Mouse (Mus musculus) granulocyte monocyte progenitor cell, adult 5-6 weeks (primary cell): ENCODE results near the gene Reck. TPM values are rescaled to one million over a fixed set of nuclear protein-coding genes. Genes with fewer than 3 reads are reported as not detected.

Experiments used
- ATAC-seq: replicated peaks from 2 replicates; pipeline ENCODE4 v1.8.0; 2016; ENCODE audit warnings: mild to moderate bottlenecking, moderate TSS enrichment, inconsistent platforms; ENCODE audit not compliant: poor library complexity, severe bottlenecking
- total RNA-seq, 2 experiments: library from RNA; stranded (forward) in 1 of 2; stranded (reverse) in 1 of 2; fragments of 200-712, 200-1000 nt in 1 of 2; fragments of >200 nt in 1 of 2; fragmentation: Nextera tagmentation in 1 of 2; gene quantifications; 2 replicates each; pipeline ENCODE4 v1.2.3; 2014 to 2017

The Reck gene
- total RNA-seq (2014; fragmentation: Nextera tagmentation) (1.3 and 5.5 TPM in 2 replicates), total RNA-seq (2017) (0.22 and 1.4 TPM in 2 replicates)

DNA sequence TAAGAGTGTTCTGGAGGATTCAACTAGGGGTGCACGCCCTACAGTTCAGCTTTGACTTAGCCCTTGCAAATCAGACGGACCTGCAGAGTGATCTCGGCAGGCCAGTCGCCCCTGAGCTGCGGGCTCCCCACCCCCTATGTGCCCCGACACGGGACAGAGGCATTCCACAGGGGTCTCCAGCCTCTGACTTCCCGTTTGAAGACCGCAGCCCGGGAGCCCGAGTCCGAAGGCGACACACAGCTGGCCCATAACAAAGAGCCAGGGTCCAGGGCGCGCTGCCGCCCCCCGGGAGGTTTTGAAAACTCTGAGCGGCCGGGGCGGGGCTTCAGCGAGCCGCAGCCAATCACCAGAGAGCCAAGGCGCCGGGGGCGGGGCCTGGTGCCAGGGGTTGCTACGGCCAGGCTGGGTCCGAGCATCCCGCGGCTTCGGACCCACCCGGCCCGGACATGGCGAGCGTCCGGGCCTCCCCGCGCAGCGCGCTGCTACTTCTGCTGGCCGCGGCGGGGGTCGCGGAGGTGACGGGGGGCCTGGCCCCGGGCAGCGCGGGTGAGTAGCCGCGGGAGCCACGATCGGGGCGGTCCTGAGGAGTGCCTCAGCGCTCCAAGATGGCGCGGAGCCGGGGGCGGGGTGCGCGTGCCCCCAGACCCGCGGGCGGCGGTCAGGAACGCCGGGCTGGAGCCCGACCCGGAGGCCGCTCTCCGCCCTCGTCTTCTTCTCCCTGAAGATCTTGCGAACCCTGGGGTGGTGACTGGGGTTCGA, at the start of gene Reck:
Gene Reck (plus strand): TSS at position 371 of the 759 bp plus-strand sequence.
- ATAC-seq: peak; percentile 86

DNA sequence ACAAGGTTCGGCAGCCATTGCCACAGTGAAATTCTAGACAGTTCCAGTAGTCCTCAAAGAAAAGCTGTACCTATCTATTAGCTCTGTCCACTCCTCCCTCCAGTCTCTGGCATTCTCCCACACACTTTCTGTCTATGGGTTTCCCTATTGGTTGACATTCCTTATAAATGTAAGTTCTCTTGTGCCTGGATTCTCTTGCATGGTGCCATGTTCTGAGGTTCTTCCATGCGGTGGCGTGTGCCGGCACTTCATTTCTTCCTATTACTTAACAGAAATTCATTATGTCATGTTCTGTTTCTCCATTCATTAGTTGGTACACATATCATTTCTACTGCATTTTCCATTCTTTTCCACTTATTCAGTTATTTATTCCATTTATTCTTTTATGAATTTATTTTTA, 46.5 kb upstream of the Reck start:
- no peak for ATAC-seq

DNA sequence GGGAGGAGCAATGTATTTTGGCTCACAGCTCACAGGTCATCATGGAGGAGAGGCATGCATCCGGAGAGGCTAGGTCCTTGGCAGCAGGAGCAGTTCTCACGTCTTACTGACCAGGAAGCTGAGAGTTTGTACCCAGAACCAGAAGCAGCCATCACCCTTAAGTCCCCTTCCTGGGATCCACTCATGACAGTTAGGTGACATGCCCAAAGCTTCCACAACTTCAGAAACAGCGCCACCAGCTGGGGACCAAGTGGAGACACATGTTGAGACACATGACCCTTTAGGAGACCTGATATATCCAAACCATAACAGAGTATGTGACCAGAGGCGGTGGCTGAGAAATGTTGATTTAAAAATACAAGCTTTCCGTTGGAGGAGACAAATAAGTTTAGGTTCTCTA, 43.3 kb upstream of the Reck start:
- no peak for ATAC-seq

DNA sequence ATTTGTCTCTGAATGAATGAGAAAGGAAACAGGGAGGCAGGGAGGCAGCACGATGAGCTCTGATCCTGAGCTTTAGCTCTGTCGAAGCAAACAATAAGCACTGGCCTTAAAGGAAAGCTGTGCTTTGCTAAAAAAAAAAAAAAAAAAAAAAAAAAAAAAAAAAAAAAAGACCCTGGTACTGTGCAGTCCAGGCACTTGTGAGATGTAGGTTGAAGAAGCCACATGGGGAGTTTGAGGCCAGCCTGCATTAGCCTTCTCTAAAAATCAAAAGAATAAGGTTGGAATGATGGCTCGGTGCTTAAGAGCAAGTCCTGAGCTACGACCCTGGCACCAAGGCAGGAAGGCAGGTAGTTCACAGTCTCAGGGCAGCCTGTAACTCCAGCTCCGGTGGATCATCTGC, 41.6 kb upstream of the Reck start:
- ATAC-seq: no peak

DNA sequence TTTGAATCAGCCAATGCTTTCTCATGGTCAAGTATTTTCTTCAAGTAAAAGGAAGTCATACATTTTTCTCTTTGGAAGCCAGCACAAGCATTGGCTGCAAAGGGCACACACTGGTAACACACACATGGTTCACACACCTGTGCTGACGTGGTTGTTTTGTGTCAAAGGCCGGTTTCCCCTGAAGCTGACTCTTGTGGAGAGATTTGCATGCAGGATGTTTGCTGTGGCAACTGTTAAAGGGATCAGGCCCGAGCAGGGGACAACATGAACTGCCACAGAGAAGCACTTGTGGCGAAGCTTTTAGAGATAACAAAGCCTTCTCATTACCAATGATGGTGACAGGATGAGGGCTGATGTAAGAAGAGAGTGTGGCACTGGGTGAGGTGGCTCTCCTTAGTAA, 40.6 kb upstream of the Reck start:
- no peak for ATAC-seq

DNA sequence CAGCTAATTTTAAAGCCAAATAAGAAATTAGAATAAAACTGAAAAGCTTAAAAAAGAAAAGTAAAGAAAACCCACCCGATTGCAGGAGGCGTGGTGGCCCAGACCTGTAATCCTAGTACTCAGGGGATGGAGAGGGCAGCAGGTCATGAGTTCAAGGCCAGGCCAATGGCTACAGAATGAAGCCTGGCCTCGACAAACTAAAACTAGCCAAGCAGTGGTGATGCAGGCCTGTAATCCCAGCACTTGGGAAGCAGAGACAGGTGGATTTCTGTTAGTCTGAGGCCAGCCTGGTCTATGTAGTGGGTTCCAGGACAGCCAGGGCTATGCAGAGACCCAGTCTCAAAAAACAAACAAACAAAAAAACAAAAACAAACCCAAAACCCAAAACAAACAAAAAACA, 37.0 kb upstream of the Reck start:
- no peak for ATAC-seq

DNA sequence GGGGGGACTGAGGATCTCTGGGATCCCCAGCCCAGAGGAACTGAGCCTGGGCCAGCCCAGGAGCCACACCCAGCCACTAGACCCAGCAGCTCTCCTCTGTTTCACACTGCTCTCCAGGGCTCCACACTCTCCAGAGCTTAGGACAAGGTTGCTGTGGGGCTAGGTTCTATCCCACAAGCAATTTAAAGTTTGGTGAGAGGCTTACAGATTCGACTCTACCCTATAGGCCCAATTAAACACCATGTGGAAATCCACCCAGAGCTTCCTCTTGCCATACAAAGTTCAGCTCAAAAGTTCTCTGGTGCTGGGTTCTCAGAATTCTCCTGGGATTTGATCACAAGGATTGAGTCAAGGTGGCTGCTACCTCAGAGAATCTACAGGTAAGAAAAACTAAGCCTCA, 35.2 kb upstream of the Reck start, which contains the start of gene Olfr157:
Gene Olfr157 (minus strand): TSS at position 101 of the 400 bp plus-strand sequence.
- no peak for ATAC-seq

DNA sequence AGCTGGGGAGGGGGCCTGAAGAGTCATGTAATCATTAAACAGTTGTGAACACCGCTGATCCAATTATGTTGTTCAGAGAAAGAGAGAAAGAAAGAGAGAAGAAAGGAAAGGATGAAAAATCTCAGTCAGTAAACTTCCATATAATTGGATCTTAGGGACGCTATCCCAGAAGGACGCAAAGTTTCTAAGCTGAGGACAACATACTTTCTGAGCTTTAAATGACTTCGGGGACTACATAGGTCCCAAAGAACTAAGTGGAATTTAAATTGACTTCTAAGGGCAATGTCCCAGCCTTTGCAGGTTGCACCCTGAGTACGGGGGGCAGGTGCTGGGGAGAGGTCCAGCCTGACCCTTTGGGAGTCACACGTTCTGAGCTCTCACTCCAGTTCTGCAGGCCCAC, 24.1 kb upstream of the Reck start, which contains the start of gene Olfr155:
Gene Olfr155 (plus strand): TSS at position 301 of the 400 bp plus-strand sequence.
- no peak for ATAC-seq

DNA sequence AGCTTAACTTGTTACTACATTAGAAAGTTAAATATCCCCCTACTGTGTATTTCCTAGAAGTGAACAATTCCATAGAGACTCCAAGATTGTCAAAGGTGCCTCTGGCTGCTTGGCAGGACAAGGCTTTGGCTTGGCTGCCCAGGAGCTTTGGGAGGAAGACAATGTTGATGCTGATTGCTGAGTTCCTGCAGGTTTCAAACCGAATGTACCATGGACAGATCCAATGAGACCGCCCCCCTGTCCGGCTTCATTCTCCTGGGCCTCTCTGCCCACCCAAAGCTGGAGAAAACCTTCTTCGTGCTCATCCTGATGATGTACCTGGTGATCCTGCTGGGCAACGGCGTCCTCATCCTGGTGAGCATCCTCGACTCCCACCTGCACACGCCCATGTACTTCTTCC, 21.2 kb upstream of the Reck start:
- ATAC-seq: no peak

DNA sequence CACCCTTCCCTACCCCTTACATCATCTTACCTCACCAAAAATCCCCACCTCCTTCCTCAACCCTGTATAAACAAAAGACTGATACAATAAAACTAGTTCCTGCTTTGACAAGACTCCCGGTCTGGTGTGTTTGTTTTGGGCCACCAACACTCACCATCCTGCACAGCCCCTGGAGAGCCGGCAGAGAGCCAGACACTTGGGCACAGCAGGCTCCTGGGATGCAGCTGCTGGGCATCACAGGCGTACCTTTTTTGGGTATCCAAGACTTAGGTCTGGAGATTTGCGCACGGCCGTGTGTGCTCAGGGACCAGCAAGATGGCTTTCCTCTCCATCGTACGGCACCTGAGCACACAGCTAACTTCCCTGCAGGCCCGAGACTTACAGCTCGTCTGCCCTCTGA, 15.4 kb upstream of the Reck start:
- no peak for ATAC-seq

DNA sequence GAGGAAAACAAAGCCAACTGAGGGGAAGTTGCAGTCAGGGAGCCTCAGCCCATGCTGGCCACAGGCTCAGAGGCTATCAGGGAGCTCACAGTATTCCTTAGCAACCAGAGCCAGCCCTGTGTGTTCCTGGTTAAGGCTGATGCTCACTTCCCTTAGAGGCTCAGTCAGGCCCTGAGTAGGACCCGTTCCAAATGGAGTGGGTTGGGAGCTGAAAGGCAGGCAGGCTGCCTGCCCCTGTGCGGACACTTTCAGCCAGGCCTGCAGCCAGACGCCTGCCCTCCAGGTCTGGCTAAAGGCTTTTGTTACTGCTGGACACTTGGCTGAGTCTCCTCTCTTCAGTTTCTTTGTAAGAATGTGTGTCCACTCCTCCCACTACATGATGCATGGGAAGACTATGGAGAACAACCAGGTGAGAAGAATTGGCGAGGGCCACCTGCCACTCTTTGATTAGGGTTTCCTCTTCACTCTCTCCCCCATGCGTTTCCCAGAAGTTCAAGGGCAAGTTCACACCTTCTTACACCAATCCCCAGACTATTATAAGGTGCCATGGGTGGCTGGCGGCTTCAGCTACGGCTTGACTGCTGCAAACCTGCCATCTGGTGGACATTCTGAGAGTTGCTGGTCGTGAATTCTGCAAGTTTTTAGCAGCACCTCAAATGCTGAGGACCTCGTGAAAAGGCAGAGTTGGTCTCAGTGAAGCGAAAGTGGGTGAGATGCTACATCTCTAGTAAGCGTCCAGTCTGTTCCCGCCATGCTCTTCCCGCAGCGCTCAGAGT, 14.4 kb upstream of the Reck start:
- peak; percentile 65 for ATAC-seq

DNA sequence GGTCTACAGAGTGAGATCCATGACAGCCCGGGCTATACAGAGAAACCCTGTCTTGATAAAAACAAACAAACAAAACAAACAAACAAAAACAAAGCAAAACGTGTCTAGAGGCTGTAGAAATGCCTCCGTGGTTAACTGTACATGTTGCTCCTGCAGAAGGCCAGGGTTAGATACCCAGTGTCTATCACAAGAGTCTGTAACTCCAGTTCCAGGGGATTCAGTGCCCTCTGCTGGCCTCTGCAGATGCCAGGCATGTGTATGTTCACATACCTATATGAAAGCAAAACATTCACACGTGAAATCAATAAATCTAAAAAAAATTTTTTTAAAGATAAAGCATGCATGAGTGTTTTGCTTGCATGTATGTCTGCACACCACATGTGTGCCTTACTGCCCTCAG, 12.0 kb upstream of the Reck start:
- ATAC-seq: no peak

DNA sequence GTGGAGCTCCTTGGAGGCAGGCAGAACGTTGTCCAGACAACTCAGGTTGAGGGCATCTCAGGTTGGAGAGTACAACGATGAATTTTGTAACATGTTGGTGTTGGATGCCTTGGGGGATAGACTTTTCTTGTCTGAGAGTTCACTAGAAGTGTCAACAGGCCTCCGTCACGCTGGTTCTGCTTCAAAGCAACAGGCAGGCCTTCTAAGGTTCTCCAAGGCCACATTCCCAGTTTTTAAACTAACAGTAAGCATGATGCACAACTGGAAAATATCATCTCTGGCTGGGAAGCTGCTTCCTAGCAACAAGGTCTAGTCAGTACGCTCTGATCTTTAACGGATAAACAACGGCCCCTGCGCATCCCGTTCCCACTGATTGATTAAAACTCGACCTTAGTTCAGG, 5.5 kb upstream of the Reck start:
- ATAC-seq: no peak

DNA sequence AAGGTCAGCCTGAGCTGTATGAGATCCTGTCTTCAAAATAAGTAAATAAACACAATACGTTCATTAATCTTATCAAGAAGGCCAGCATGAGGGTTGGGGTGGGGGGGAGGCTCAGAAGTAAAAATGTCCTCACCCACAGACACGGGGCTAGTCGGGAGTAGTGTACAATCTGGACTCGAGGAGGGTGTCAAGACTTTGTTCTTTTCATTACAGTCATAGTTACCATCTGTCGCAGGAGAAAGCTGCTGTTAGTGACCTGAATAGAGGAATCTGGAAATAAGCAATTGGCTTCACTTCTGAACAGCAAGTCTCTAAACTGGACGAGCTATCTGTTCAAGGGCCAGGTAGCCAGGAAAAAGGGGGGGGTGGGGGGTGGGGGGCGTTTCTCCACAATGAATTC, 829 bp upstream of the Reck start:
- no peak for ATAC-seq

DNA sequence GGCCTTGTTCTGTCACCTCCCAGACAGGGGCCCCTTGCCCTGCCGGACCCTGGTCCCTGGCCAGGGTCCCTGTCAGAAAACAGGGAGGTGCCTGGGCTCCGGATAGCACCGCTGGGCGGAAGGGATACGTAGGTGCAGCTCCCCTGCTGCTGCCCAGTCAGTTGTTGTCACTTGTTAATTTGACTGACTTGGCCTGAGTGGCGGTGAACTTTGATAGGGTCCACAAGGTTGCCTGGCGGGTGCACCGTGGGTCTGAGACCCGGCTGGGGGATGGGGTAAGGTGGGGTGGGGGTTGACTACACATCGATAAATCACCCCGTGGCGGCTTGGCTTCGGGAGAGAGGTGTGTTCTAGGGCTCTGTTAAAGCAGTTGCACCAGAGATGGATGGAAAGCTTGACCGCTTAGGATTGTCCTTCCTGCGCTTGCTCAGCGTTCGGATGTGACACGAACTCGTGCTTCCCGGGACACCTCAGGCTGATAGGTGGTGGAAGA, 635 bp downstream of the Reck start:
- ATAC-seq: peak; percentile 8; the same call in 1 of the 2 replicates

DNA sequence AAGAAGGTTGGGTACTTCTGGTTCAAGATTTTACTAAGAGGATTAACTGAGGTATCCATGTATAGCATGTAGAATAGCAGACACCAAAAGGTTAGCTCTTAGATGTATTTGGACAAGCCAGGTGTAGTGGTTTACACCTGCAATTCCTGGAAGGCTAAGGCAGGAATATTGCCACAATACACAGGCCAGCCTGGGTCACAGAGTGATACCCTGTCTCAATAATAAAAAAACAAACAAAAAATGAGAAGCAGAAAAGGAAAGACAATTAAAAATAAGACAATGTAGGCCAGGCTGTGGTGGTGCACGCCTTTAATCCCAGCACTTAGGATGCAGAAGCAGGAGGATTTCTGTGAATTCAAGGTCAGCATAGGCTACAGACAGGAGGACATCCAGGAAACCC, 1.9 kb downstream of the Reck start:
- no peak for ATAC-seq

DNA sequence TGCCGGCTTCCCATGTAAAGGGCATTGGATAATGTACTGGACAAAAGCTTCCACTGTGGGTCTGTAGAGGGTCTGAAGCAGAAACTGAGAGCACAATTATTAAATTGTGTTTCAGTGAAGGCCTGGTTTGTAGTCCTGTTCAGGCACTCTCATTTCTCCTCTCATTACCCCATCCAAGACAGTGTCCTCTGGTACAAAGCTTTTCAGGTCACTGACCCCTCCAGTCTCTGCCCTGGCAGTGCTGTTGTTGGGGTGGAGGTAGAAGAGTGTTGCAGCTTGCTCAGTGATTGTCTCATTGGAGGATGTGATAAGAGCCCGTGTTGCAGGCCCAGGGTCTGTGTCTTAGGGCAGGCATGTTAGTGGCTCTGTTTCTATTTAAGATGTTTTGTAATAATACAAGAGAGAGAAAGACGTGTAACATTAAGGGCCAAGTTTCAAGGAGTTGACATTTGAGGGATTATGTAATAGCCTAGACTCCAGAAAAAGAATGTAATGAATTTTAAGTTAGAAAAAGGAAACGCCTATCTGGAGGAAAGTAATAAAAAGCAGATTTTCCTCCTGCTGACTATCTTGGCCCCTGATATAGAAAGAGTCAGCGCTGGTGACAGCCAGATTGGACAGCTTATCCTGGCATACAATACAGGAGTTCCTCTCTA, 2.9 kb downstream of the Reck start:
- no peak for ATAC-seq

DNA sequence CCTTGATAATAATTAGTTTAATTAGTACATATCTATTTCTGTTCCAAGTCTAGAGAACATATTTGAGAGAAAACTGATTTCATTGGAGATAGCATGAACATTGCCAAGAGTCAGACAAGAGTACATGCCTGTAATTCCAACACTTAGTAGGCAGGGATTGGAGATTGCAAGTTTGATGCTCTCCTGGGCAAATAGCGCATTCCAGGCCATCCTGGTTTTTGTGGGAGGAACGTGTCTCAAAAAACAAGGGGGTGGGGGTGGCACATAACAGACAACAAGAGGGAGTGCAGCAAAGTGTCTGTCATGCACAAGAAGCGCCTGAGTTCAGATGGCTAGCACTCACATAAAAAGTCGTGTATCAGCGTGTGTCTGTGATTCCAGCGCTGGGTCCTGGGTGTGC, 4.2 kb downstream of the Reck start:
- no peak for ATAC-seq

DNA sequence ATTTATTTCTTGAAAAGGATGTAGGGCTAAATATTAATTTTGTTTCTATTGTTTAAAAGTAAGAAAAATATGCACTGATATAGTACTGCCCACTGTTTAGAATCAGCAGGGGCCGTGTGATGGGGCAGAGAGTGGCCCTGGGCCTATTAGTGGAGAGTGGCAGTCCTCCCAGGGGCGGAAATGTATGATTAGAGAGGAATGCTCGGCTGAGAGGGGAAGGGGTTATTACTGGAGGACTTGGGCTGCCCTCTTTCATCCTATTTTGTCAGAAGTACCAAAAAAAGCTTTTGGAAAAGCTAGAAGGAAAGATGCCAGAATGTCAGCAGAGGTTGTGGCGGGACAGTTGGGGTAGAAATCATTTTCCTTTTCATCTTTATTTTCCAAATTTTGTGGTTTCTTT, 8.9 kb downstream of the Reck start:
- ATAC-seq: no peak

DNA sequence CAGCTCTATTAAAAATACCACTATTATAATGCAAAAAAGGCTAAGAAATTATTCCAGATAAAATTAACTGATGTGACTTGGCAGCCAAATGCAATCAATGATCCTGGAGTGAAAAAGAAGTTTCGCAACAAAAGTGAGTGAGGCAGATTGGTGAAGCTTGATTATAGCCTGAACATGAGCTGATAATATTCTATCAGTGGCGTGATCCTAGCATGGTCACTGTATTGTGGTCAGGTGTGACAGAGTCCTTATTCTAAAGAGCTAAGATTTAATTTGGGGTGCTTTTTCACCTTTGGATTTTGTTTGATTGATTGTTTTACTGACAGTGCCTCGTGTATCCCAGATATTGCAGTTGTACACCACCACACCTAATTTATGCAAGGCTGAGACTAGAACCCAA, 15.9 kb downstream of the Reck start:
- ATAC-seq: no peak

DNA sequence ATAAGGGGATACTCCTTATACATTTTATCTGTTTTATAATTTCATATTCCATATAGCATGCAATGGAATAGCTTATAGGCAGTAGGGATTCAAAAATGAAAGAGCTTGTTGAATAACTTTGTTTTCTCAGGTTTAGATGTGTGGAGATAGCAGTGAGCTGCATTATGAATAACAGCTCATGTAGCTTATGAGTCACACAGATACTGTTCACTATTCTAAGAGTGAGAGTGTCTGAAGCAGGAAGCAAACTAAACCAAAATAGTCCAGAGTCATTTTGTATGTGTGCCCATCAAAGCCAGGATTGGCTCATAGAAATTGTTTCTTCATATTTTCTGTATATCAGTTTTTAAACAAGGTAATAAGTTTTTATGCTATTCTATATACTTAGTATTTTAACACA, 21.9 kb downstream of the Reck start:
- no peak for ATAC-seq
